Mouse (Mus musculus) thymus, adult 18-20 months (tissue): ENCODE measurements around the gene Gps2.
A peak's percentile ranks its signal among the peaks of the same experiment; 100 is the strongest.
"Not testable (repeated sequence)": the region's sequence is repeated elsewhere in the genome, so short reads cannot be mapped to it uniquely, and the experiment has no call there.

Source experiments
- DNase-seq, 2 experiments: peaks; one replicate each; pipeline ENCODE4 v3.0.0; 2022; ENCODE audit warnings: mixed read lengths in 2 of 2

The Gps2 gene

GRCm38 (mm10) chr11:69917379-69917948 is 3.8 kb downstream of the Gps2 start:
- DNase-seq = no peak

GRCm38 (mm10) chr11:69918118-69918517 is 4.4 kb downstream of the Gps2 start:
- no peak for DNase-seq

GRCm38 (mm10) chr11:69919053-69919452 is 5.4 kb downstream of the Gps2 start:
- DNase-seq = no peak

- DNase-seq = peak; percentile 41 to 72
Observed at GRCm38 (mm10) chr11:69919661-69920265, 6.1 kb downstream of the Gps2 start.

DNA sequence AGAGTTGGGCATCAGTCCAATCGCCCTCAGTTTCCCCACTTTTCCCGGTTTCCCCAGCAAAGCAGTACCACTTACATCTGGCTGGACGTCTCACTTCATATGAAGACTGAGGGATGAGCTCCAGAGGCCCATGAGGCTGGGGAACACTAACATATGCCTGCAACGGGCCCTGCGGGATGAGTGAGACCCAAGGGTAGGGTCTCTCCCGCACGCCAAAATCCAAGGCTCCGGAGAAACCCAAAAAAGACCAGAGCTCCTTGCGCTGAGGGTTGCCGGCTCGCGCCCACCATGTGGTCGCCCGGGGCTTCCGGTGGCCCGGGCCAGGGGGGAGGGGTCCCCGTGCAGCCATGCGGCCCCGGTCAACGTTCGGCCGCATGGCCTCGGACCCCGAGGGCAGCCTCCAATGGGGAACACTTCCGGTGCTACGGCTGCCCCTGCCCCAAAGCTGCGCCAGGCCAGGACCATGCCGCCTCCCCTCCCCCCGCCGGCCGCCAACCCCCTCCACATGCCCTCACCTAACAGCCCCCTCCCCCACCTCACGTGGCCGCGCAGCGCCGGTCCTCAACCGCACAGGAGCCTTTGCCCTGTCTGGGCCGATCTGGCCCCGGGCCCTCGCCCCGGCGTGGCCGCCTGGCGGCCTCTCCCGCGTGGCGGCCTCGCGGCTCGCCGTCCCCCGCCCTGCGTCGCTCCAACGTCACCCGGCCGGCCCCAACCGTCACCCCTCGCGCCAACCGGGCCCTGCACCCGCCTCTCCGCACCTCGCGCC is 6.8 kb downstream of the Gps2 start:
- peak in 1 of 2 experiments; percentile 42 for DNase-seq

DNA sequence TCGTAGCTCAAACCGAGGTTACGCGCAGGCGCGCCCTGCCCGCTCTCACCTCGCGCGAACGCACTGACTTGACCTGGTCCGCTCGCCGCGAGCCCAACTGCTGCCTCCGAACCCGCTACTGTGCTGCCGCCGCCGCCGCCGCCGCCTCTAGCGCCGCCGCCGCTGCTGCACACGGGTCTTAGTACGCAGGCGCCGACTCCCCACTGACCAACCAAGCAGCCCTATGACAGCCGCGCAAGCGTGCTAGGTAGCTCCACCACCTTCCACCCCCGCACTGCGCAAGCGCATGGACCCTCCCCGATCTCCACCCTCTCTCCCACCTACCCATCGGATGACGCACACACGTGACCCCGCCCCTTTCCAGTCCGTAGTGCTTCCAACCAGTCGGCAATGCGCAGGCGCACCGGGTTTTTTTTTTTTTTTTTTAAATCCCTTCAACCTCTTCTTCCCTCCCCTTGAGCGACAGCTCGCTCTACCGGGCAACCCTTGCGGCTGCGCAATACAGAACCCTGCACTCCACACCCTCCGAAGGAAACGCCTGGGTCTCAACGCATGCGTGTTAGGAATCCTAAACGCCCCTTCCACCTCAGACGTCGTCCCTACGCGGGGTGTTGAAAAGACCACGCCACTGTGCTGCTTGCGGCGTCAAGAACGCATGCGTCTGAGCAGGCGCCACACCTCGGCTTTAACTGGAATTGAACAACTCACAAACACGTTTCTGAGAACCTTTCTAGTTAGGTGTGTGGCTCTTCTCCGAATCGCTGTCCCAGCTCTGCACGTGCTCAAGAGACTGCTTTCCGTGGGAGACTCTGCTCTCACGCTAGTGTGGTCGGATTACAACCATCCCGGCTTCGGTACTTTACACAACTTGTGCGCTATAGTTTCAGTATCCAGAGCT is 7.7 kb downstream of the Gps2 start, which contains the start of gene Eif5a:
TSS of gene Eif5a (minus strand) at position 845 of the 898 bp plus-strand sequence.
- peak; percentile 100 for DNase-seq

DNA sequence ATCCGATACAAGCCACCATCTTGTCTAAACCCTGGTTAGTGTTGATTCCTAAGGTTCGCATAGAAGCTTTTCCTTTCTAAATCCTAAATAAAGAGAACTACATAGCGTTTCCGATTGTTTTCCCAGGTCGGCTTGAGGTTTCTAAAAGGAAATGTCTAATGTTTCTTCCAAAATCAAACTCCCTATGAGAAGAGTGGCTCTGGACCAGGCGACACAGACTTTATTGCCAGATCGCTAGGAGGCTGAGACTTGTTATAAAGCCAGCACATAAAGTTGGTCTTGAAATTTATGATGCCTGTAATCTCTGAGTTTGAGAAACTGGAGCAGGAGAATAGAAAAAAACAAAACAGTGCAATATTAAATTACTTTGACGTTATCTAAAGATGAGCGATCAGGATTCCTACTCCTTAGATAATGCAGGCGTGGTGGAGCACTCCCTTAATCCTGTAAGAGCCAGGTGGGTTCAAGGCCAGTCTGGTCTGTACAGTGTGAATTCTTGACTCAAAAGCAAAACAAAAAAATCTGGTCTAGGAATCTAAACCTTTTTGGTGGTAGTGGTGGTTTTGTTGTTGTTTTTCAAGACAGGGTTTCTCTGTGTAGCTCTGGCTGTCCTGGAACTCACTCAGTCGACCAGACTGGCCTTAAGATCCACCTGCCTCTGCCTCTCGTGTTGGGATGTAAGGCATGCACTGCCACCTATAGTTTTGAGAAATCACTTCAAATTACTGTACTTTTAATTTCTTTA is 8.5 kb downstream of the Gps2 start:
- no peak for DNase-seq

DNA sequence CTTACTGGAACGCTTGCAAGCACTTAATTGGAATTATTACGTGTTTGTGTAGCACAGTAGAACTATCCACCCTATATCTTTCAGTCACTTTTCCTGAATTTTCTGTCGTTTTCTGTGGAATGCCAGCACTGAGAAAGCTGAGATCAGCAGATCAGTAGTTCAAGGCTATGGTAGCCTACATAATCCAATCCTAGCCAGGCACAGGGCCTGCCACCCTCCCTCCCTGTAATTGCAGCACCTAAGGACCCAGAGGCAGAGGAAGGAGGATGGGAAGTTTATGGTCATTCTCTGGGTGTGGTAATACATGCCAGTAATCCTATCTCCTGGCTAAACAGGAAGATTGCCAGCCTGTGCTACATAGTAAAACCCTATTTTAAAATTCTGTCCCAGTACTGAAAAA is 9.1 kb downstream of the Gps2 start:
- no peak for DNase-seq

DNA sequence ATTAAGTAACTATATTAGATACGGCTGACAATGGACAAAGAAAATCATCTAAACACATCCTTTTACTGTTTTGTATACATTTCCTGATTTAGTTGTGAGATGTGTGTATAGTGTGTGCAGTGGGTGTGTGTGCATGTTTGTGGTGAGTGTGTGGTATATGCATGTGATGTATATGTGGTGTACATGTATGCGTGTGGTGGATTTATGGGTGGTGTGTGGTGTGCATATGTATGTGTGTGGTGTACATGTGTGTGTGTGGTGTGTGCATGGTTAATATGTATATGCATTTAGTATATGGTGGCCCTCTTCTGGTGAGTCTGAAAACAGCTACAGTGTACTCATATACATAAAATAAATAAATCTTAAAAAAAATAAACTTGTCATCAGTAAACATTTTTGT is 13.8 kb downstream of the Gps2 start:
- DNase-seq = no peak

DNA sequence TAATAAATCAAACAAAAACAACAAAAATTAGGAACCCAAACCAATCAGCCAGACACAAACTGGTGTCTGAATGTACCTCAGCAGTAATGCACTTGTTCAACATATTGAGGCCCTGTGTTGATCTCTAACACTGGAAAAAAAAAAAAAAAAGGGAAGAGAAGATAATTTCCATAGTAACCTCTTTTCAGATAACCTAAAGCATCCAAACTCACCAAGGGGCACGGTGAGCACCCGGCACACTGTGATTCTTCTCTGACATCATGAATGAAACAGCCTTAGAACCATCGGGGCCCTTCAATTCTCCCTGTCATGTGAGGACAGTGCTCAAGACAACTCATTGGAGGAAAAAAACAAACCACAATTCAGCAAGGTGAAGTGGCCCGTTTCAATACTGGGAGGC is 16.0 kb downstream of the Gps2 start:
- DNase-seq = no peak

- DNase-seq = not testable (repeated sequence)
Observed at GRCm38 (mm10) chr11:69930176-69930575, 16.5 kb downstream of the Gps2 start.

GRCm38 (mm10) chr11:69930967-69931537 is 17.4 kb downstream of the Gps2 start:
- no peak for DNase-seq

GRCm38 (mm10) chr11:69931769-69932168 is 18.1 kb downstream of the Gps2 start:
- DNase-seq = no peak

- DNase-seq = no peak
Observed at GRCm38 (mm10) chr11:69932254-69932653, 18.6 kb downstream of the Gps2 start.

DNA sequence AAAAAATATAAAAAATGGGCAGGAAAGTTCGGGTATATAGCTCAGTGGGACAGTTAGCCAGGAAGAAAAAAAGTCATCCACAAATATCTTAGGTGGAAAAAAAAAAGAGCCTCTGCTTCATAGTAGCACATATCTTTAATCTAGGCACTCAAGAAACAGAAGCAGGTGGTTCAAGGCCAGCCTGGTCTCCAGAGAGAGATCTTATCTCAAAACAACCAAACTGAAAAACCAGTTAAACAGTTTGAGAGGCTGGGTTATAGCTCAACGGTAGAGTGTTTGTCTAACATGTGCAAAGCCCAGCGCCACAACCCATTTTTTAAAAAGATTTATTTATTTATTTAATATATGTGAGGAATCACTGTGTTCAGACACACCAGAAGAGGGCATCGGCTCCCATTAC is 19.4 kb downstream of the Gps2 start:
- DNase-seq = no peak

DNA sequence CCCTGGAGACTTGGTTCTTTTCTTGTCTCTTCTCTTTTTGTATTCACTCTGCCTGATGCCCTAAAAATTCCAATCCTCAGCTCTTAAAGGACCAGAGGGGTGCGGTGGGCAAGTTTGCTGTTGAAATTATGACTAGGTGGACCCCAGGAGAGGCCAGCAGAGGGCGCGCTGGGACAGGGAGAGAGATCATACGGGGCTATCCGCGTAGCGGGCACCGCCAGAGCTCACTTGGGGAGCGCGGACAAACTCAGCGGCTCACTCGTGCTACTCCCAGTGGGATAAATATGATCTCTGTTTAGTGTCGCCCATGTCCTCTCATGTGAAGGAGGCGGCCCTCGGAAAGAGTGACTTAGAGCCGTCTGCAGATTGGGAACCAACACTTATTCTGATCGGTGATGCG is 20.5 kb downstream of the Gps2 start:
- DNase-seq = peak; percentile 76 to 81

DNA sequence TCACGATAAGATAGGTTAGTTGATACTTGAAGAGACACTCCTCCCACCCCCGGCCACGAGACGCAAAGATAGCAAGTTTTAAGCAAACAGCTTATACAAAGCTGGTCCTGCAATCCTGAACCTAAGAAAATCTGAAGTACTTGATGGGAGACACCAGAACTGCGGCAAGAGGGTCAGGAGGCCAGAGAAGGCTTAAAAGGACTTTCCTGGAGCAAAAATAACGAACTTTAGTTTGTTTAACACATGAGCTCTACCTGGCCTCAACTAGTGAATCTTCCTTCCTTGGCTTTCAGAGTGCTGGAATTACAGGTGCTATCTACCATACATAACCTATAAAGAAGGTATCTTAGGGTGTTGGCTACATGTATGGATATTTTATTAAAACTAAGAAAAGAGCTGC is 21.0 kb downstream of the Gps2 start:
- no peak for DNase-seq

GRCm38 (mm10) chr11:69935137-69935879 is 21.6 kb downstream of the Gps2 start, which contains the start of gene Ybx2:
TSS of gene Ybx2 (plus strand) at chr11:69935796.
- peak; percentile 85 to 89 for DNase-seq

DNA sequence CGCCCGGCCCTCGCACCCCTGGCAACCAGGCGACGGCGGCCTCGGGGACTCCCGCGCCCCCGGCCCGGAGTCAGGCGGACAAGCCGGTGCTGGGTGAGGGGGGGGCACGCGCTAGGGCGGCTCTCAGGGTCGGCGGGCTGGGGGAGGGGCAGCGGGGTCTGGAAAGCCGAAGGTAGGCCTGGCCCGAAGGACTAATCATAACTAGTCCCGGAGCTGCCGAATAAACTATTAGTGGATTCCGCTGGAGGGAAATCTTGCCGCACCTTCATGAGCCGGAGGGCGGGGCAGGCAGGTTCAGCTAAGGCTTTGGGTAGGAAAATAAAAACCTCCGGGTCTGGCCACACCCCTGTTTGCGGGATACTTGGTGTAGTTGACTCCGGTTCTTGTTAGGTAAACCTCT is 22.5 kb downstream of the Gps2 start:
- DNase-seq = no peak

- no peak for DNase-seq
Observed at GRCm38 (mm10) chr11:69936714-69937347, 23.1 kb downstream of the Gps2 start.

GRCm38 (mm10) chr11:69937385-69937784 is 23.7 kb downstream of the Gps2 start:
- no peak for DNase-seq
